Mouse (Mus musculus) kidney, adult 8-10 months (tissue): ENCODE results near the gene Rsph10b.

Source experiments
- DNase-seq, 2 experiments: peaks; one replicate each; pipeline ENCODE4 v3.0.0; 2022

The Rsph10b gene

DNA sequence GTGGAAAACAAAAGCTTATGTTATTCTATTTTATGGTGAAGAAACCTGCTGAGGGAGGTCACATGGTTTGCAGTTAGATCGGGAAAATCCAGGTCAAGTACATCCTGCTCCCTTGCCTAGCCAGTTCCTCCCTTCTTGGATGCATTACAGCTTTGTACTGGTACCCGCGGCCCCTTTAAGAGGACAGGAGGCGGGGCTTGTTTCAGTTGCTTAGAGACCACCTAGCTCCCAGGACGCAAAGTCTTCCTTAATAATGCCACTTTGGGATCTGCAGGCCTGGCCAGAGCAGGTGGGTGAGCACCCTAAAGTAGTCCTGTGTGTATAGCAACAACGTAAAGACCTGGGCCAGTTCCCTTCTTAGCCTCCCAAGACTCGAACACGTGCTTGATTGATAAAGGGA lies at the start of gene Rsph10b:
Gene Rsph10b (plus strand): TSS at position 205 of the 400 bp plus-strand sequence.
- DNase-seq: no peak

DNA sequence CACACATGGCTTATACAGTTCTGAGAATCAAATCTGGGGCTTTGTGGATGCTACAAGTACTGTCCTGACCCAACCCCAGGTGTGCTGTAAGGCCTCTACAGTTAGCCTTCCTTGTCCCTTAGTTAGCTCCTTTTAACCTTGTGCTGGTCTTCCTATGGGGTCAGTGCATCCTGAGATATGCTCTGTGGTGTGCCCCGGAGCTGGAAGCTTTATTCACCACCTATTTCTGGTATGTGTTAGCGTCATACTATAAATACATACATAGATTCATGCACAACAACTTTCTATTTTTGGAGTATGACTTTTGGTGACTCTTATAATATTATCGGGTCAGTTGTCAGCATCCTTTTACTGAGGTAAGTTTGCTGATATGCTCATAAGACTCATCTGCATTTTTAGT lies 47.6 kb upstream of the Rsph10b start:
- no peak for DNase-seq

DNA sequence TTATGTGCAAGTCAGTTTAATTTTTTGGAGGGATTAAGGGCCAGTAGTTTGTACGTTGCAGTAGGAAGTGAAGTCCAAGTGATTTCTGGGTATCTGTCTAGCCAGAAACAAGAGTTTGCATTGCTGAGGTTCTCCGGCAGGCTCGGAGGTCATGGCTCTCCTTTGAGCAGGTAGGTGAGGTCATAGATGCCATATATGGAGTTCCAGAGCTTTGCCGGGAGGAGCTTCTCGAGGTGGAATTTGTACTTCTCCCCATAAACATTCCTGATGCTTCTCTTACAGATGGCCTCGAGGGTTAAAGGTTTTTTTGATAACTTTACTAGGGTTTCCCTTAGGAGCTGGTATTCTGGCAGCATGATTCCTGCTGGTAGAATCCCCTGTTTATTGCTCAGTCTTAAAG lies 42.1 kb upstream of the Rsph10b start:
- no peak for DNase-seq

DNA sequence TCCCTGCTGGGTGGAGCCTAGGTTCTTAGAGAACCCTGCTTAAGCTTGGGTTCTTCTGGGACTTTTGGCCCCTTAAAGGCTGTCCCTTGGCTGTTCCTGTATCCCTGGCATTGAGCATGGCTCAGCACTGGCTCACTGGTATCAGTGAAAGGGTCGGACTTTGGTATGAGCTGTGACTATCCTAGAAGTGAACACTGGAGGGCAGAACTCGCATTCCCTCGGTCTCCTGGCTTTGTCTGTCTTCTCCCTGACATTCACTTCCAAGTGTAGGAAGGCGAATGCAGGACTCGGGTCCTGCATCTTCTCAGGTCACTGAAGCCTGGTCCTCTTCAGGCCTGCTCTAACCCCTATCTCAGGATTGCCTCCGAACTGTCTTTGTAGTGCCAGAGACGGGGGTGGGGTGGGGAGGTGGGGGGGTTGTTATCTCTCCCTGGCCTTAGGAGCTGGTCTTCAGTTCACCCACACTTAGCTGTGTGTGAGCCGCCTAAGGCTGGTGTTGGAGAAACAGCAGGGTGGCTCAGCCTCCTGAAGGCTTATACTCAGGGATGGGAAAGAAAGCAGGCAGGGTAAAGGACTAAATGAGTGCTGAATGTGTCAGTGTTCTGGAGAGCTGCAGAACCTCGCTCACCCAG lies 40.5 kb upstream of the Rsph10b start:
- DNase-seq: no peak

DNA sequence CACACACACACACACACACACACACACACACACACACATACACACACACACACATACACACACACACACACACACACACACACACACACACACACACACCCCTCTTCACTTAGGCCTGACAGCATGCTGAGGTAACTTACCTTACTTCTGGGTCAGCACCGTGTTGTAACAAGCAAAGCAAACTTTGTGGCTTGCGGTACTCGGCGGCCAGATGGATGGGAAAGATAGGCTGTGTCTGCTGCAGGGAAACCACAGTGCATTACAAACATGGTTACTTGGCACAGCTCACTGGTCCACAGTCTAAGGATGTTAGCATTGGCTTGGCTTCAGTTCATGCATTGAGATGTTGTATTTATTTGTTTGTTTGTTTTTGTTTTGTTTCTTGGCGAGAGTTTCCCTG lies 39.4 kb upstream of the Rsph10b start:
- DNase-seq: no peak

DNA sequence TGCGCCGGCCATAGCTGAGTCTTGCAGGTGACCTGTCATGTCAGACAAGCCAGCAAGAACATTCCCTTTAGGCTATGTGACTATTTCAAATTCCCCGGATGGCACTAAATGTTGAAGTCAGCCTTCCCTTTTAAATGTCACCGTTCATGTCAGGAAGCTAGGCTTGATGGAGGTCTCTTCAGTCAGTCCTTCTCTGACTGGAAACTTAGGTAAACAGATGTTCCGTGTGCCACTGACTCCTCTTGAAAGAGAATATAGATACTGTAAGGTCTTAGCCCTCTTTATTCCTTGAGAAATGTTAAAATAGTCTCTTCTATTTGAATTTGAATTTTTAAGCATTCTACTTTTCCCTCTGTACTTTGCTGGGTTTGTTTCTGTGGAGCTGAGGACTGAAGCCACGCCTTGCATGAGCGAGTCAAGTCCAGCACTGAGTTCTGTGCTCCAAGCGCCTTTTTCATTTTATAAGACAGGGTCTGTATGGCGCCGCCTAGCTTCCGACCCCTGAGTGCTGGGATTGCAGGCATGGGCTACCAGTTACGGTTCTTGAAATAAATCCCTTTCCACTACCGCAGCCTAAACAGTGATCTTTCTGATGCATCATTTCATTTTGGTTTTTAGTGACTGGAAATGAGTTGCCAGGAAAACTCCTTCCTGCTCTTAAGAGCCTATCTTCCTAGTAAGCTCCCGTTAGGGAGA lies 35.1 kb upstream of the Rsph10b start, which contains the start of gene Ankrd61:
Gene Ankrd61 (minus strand): TSS at position 51 of the 696 bp plus-strand sequence.
- DNase-seq: no peak

DNA sequence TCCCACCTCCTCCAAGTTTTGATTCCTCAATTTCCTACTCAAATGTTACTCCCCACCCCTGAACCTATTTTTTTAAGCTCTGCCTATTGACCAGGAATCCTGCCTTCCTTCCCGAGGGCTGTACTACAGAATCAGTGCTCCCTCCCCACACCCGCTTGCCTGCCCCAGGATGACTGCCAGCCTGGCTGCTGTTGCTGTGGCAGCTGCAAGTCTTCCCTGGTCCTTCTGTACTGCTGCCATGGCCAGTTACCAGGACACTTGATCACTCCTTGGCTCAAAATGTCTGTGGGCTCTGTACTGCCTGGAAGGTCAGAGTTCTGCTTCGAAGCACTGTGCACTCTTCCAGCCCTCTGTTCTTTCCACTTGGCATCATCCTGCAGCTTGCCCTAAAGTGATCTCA lies 30.7 kb upstream of the Rsph10b start:
- no peak for DNase-seq

DNA sequence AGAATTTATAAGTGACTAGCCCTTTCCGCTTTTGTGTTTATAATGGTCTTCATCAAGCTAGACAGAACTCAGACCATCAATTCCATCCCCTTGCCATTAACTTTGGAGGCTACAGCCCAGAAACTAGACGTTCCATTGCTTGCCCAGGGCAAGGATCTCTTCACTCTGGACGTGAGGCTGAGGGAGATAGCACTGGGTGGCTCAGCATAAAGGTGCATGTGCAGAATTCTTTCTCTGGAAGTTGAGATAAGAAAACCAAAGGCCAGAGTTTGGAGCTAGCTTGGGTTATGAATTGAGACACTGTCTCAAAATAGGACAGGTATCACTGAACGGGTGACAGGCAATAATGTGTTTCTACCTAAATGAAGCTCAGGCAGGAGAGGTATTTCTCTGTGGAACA lies 29.0 kb upstream of the Rsph10b start:
- DNase-seq: no peak

DNA sequence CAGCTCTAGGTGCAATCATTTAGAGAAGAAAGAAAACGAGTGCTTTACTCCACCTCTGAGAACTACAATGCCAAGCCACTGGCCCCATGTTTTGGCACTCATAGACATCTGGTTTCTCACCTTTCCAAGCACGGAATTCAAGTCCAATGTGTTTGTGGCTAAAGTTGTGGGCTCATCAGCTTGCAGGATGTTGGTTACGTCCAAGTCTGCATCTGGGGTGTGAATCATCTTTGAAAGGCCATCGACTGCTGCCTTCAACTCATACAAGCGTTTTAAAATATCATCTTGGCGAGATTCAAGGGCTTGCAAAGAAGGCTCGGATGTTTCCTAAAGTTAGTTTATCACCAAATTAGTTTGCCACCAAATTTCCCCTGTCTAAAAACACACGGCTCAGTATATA lies 26.4 kb upstream of the Rsph10b start:
- DNase-seq: no peak

DNA sequence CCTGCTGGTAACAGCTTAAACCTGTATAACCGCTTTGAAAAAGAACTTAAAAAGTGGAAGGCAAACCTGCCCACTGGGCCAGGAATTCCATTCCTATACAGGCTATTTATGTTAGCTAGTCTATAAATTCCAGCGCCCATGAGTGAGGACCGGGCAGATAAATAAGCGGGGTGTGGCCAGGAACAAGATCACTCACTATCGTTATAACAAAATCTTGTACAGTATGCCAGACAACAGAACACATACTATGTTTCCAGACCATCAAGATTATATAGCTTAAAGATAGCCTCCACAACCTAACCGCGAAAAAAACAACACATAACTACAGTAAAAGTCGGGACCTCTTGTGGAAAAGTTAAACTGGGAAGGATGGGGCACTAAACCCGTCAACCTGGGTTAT lies 23.9 kb upstream of the Rsph10b start:
- no peak for DNase-seq

DNA sequence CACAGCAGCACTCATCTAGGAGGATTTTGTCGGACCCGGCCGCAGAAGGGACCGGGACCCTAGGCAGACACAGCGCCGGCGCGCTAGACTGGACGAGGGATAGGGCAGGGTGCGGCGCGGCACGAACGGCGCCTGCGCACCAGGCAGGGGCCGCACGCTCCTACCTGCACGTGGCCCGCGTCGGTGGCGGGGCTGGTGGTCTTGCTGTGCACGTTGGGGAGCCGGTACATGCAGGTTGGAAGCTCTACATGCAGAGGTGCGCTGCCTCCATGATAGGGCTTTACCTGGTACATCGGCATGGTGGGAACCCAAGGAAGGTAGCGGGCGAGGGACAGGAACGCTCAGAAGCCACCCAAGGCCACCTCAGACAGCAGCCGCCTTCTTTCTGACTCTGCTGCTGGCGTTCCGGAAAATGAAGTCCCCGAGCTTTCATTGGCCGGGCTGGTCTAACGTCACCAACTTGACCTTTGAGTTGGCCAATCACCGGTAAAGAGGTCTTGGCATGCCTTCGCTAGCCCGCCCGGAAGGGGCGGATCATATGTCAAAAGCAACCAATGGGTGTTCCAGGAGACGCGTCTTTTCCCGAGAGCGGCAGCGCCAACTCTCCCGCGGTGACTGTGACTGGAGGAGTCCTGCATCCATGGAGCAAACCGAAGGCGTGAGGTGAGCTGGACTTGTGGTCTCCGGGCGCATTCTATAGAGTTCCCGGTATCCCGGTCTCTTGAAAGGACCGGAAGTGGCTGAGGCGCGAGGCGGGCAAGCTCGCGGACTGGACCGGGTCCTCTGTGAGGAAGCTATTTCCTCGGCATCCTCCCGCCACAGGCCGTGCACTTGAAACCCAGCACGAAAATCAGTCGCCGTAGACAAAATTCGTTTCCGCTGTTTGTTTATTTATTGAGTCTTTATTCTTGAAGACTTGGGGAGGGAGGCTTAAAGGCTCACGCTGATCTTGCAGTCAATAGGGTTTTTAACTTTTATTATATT lies 23.1 kb upstream of the Rsph10b start, which contains the start of the genes Aimp2 and Pms2:
Gene Aimp2 (minus strand): TSS at position 431 of the 984 bp plus-strand sequence.
Gene Pms2 (plus strand): TSS at position 548 of the 984 bp plus-strand sequence.
- DNase-seq: peak; percentile 97 to 98

DNA sequence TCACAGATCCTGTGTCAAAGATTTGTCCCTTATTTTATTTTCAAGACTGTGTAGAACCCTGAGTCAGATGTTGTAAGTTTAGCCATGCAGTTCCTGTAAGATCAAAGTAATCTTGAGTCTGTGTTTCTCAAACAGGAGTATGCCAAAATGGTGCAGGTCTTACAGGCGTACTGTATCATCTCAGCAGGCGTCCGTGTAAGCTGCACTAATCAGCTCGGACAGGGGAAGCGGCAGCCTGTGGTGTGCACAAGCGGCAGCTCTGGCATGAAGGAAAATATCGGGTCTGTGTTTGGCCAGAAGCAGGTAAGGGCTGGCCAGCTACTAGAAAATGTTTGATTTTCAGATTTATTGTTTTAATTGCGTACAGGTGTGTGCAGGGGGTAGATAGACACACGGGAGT lies 16.6 kb upstream of the Rsph10b start:
- DNase-seq: no peak

DNA sequence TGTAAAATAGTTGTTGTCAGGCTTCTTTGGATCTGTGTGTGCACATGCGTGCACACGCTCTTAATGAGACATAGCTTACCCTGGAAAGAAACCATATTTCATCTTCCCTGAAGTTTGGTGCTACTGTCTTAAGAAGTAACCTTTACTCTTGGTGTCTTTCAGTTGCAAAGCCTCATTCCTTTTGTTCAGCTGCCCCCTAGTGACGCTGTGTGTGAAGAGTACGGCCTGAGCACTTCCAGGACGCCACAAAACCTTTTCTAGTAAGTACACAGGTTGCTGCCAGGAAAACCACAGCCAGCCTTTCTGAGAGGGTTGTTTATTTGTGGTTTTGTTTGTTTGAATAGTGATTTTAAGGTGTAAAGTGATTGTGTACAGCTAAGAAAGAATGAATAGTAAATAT lies 15.4 kb upstream of the Rsph10b start:
- peak; percentile 51 to 76 for DNase-seq

DNA sequence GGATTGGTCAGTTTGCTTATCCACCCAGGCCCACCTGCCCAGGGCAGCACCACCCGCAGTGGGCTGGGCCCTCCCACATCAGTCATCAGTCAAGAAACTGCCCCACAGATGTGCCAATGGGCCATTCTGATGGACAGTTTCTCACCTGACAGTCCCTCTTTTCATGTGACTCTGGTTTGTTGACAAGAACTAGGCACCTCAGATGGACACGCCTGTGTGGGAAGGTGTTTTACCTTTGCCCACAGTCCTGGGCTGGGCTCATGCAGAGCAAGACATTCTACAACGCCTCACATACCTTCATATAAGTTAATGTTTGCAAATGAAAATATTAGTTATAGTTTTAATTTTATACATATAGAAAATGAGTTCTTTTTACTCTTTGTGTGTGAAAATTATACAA lies 14.7 kb upstream of the Rsph10b start:
- no peak for DNase-seq

DNA sequence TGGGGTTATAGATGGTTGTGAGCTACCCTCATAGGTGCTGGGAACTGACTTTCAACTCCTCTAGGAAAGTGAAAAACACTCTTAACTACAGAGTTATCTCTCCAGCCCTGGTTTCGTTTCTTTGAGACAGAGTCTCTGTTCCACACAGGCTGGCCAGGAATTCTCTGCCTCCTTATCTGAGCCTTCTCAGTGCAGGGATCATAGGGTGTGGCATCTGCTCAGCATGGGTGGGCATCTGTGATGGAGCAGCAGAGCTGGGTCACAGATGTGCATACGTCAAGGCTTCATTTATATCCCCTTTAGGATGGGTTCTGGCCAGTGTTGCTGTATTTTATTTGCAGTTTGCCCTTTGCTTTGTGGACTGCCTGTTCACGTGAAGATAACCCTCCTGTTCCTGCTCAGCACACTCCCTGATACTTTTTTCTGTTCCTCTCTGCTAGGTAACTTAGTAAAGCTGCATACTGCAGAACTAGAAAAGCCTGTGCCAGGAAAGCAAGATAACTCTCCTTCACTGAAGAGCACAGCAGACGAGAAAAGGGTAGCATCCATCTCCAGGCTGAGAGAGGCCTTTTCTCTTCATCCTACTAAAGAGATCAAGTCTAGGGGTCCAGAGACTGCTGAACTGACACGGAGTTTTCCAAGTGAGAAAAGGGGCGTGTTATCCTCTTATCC lies 7.9 kb upstream of the Rsph10b start:
- no peak for DNase-seq

DNA sequence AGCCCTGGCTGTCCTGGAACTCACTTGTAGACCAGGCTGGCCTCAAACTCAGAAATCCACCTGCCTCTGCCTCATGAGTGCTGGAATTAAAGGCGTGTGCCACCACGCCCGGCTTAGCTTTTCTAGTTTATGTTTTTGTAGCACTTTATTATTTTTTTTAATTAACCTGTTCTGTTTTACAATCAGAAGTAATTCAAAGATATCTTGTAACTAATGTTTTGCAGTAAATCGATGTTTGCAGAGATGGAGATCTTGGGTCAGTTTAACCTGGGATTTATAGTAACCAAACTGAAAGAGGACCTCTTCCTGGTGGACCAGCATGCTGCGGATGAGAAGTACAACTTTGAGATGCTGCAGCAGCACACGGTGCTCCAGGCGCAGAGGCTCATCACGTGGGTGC lies 5.0 kb upstream of the Rsph10b start, which contains the start of gene Gm42421:
Gene Gm42421 (plus strand): TSS at position 301 of the 400 bp plus-strand sequence.
- no peak for DNase-seq

DNA sequence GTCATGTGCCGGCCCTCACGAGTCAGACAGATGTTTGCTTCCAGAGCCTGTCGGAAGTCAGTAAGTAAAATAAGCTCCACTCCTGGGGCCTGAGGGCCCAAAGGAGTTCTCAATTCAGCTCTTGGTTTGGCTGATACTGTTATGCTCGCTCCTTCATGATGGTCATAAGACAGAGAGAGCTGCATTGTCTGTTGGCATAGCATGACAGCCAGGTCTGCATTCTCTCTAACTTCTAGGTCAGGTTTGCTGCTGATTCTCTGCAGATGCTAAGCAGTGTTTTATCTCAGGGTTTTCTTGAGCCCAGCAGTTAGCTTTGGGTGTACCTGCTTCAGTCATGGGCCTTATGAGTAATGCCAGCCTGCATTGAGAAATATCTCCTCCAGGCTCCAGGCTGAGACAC lies 3.5 kb upstream of the Rsph10b start:
- no peak for DNase-seq

DNA sequence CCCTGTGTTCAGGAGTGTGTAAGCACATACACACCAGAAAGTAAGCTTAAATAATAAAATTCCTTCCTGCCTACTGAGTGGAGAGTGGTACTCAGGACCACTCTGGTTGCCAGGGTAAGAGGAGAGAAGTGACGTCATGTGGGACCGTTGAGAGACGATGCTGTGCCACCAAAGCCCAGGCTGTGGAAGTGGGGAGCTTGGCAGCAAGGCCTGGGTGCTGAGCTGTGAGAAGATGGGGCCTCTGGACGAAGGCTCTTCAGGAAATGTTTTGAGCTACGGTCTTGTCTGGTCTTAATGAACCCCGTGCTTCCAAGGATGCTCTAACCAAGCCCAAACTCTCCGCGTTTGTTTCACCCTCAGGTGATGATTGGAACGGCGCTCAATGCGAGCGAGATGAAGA lies 2.2 kb upstream of the Rsph10b start:
- no peak for DNase-seq

DNA sequence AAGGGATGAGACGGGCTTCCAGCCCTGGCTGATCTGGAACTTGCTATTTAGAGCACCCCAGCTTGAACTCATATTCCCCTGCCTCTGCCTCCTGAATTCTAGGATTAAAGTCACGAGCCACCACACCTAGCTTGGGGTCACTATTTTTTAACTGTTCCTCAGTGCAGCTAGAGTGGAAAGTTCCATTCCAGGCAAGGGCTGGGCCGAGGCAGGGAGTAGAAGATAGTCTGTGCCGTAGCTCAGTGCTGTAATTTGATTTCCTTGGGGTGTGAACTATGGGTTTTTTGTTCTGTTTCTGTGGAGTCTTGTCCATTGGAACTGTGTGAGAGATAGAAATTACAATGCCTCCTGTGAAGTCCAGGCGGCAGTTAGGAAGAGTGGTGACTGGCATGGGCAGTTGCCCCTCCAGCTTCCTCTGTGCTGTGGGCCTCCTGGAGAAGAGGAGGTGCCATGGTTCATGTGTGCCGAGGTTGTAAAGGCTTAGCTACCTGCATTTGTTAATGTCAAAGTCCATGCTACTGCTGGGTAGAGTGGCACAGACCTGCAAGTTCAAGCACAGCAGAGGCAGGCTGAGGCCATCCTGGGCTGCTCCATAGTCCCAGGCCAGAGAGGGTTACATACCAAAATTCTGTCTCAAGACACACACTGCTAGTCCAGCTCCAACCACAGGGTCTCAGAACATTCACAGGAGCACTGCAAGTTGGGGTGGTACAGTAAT lies 813 bp upstream of the Rsph10b start:
- no peak for DNase-seq

DNA sequence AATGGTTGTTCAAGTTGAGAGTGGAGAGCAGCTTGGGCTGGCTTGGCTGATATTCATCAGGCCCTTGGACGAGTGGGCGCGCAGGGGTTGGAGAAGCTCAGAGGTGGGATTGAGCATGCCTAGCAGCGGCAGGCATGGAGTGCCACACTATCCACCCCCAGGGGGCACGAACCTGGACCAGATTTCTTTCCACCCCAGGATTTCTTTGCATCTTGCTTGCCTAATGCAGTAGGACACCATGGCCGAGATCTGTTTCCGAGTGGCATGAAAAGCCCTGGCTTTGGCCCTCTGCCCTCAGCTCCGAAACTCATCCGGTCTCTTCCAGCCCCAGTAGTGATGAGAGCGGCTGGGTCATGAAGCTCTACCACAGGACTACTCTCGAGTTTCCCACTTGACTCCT lies 579 bp downstream of the Rsph10b start:
- no peak for DNase-seq

DNA sequence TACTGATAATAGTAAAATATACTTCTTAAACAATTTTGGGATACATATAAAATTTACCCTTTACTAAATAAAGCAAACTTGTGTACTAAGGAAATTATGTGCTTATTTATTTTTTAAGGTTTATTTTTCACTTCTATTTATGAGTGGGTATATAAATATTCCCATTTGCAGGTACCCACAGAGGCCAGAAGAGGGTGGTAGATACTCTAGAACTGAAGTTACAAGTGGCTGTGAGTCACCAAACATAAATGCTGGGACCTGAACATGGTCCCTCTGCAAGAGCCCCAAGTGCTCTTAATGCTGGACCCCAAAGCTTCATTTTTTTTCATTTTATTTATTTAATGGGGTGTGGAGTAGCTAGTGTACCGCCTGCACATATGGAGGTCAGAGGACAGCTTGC lies 1.0 kb downstream of the Rsph10b start:
- DNase-seq: no peak

DNA sequence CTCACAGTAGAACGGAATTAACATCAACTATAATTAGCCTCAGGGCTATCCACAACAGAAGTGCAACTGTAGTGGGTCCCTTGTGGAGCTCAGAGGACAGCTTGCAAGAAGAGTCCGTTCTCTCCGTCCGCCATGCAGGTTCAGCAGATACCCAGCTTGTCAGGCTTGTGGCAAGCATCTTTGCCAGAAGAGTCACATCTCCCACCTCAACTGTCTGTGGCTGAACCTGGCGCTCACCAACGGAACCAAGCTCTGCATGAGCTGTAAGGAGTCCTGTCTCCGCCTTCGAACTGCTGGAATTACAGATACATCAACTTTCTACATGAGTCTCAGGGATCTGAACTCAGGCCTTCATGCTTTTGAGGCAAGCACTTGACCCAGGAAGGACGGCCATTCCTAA lies 3.3 kb downstream of the Rsph10b start:
- DNase-seq: no peak
